Mouse (Mus musculus) spleen, adult 2 months (tissue): ENCODE measurements around the gene Fkbp15.

Source experiments
- CTCF ChIP-seq: fragments of 200-500 bp; IDR thresholded peaks from 2 replicates; pipeline ENCODE4 v1.5.1; 2011; ENCODE audit warnings: mild to moderate bottlenecking, inconsistent platforms; ENCODE audit not compliant: insufficient read depth, insufficient read length, insufficient replicate concordance; ENCODE audit errors: extremely low read depth
- POLR2A ChIP-seq: fragments of 200-500 bp; IDR thresholded peaks from 2 replicates; pipeline ENCODE4 v1.6.1; 2011; ENCODE audit warnings: low read depth, low read length, inconsistent platforms

DNA sequence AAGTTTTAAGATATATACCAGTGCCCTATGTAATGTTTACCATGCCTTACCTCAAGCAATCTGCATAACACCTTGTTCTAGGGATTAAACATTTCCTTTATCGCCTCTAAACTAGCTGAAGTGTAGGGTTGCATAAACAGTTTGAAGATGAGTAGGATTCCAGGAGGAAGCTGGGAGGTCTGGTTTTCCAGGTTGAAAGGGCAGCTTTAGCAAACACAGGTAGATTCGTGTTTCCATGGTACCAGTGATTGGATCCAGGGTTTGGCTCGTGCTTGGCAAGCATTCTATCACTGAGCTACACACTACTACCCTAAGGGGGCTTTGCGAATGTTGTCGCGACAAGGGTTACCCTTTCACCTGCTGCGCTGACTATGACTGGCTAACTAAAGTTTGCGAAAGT is 4.0 kb upstream of the Fkbp15 start:
- no peak for TF ChIP-seq POLR2A
- no peak for TF ChIP-seq CTCF
